Mouse (Mus musculus): Measurements from ENCODE around the gene Ptprg. TPM values are rescaled to one million over a fixed set of nuclear protein-coding genes. Genes with fewer than 3 reads are reported as not detected.

The Ptprg gene
- polyA plus RNA-seq, 1 experiment from 2014 or later = 47.9 TPM

DNA sequence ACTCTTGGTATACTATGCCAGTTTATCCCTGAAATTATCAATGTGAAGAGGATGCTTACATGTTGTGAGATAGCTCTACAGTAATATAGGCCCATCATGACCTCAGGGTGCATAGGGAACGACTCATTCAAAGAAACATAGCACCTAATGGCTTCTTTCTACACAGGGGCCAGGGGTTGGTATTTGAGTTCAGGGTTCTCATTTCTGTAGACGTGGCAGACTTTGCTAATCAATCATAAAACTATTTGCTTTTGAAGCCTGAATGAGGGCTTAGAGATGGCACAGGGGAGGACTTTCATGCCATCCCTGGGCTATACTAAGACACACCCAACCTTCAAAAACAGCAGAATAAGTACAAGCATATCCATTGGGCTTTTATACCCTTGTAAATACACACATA, 16.4 kb downstream of the Ptprg start:
- Histone ChIP-seq H3K27me3 (no peaks in the 10 kb centered on the region), H3K4me1 (0 out of 2 replicates have a peak, but pooled peaks cover 3% of the 10 kb centered on the region), H3K36me3 (no peaks in the 10 kb centered on the region), H3K4me2 (replicated peaks) (no peak overlapping the region), H3K27ac (no peak overlapping the region), H3K9ac (no peak overlapping the region), H3K4me3 (no peak overlapping the region), H3K9me3 (no peaks in the 10 kb centered on the region)
- no peak for ATAC-seq (ENCODE audit: insufficient number of reproducible peaks, insufficient read depth, low FRiP score, low TSS enrichment)
- WGBS = 76% methylated on average over 2 of the region's 2 CpGs

DNA sequence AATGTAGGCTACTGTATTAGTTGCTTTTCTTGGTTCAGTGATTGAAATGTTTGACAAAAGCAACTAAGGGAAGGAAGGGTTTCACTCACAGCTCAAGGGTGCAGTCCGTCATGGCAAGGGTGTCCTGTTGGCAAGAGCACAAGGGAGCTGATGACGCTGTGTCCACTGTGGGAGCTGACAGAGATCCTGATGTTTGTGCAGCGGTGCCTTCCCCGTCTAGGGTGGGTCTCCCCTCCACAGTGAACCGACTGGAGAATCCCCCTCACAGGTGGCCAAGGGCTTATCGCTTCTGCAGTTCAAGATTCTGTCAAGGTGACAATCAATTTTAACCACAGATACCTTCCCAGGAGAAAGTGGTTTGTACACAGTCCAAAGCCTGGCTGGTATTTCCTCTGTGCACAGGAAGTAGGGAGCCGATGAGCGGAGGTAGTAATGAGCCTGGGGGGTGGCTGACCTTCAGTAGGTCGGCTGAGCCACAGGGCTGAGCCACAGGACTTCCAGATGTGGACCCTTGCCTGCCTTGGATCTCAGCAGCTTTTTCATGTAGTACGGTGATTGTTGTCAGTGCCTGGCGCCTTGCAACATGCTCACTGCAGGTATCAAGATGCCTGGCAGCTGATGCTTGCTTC, 18.5 kb downstream of the Ptprg start:
- H3K36me3 ChIP-seq = no peaks in the 10 kb centered on the region
- ATAC-seq (ENCODE audit: insufficient number of reproducible peaks, insufficient read depth, low FRiP score, low TSS enrichment) = no peak
- H3K4me2 ChIP-seq (replicated peaks) = no peak overlapping the region
- WGBS = 62% methylated on average over 11 of the region's 11 CpGs
- H3K27ac ChIP-seq = no peak overlapping the region
- H3K9ac ChIP-seq = no peak overlapping the region
- H3K27me3 ChIP-seq = no peaks in the 10 kb centered on the region
- H3K4me3 ChIP-seq = no peak overlapping the region
- H3K9me3 ChIP-seq = no peaks in the 10 kb centered on the region
- peaks cover 7% of the 10 kb centered on the region; the same call in 1 of the 2 replicates for H3K4me1 ChIP-seq

DNA sequence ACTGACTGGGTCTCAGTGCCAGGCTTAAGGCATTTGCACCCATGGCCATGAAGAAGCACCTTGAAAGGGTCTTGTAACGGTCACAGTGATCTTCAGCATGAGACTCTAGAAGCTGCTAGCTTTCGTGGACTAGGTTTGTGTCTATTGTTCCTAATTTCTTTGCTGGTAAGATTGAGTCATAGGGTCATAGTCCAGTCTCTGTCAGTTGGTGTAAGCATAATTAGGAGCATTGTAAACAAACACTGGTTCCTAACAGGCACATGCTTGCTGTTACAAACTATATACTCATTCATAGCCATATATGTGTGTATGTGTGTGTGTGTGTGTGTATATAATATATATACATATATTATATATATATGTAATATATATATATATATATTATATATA, 19.1 kb downstream of the Ptprg start:
- Histone ChIP-seq H3K36me3 (no peaks in the 10 kb centered on the region), H3K9ac (no peak overlapping the region), H3K4me2 (replicated peaks) (no peak overlapping the region), H3K9me3 (no peaks in the 10 kb centered on the region), H3K27ac (no peak overlapping the region), H3K4me1 (peaks cover 12% of the 10 kb centered on the region), H3K27me3 (no peaks in the 10 kb centered on the region), H3K4me3 (no peak overlapping the region)
- ATAC-seq (ENCODE audit: insufficient number of reproducible peaks, insufficient read depth, low FRiP score, low TSS enrichment) = no peak
- 93% methylated on average over 2 of the region's 2 CpGs for WGBS

DNA sequence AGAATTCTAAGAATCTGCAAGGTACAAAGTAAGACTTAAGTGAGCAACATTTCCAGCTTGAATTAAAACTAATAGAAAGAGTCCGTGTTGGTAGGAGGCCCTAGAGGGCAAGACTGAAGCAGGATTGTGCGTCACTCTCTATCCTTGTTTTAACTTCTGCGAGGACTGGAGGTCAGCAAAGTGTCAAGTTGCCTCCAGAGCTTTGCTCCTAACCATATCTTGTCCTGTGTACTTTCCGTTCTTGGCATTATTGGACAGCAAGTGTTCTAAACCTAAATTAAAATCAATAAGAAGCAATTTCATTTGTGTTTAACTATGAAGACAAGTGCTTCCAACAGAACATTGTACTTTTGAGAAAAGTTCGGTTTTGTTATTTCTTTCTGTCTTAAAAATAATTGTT, 20.4 kb downstream of the Ptprg start:
- no peaks in the 10 kb centered on the region for H3K27me3 ChIP-seq
- 45% methylated on average over 5 of the region's 5 CpGs for WGBS
- H3K9me3 ChIP-seq = no peaks in the 10 kb centered on the region
- no peak overlapping the region for H3K4me2 ChIP-seq (replicated peaks)
- no peak overlapping the region for H3K9ac ChIP-seq
- no peak for ATAC-seq (ENCODE audit: insufficient number of reproducible peaks, insufficient read depth, low FRiP score, low TSS enrichment)
- H3K4me1 ChIP-seq = peaks cover 26% of the 10 kb centered on the region
- no peaks in the 10 kb centered on the region for H3K36me3 ChIP-seq
- no peak overlapping the region for H3K27ac ChIP-seq
- no peak overlapping the region for H3K4me3 ChIP-seq

DNA sequence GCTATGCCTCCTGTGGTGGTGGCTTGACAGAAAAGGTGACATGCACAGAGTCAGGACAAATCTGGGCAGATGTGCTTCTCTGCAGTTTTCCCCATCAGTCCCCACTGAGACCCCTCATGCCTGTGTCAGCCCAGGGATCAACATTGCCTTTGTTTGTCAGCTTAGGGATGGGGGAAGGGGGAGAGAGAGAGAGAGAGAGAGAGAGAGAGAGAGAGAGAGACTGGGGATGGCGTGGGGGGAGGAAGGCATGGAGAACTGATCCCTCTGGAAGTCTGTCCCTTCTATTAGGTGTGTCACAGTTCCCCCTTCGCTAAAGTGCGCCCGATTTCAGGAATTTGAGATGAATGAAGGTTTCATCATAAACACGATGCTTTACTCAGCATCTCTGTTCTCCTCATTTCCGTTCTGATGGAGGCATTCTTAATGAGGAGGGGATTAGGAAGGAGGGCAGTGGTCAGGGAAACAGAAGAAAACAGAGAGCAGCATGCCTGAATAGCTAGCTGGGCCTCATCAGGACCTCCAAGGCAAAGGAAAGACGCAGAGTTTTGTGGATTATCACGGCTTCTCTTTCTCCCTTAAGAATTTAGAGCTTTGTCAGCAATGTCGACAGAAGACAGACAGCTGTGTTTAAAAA, 24.1 kb downstream of the Ptprg start:
- WGBS = 10% methylated on average over 9 of the region's 9 CpGs
- Histone ChIP-seq H3K4me2 (replicated peaks) (no peak overlapping the region), H3K36me3 (no peaks in the 10 kb centered on the region), H3K27me3 (no peaks in the 10 kb centered on the region), H3K4me1 (peaks cover 33% of the 10 kb centered on the region), H3K9me3 (no peaks in the 10 kb centered on the region), H3K4me3 (no peak overlapping the region), H3K9ac (no peak overlapping the region), H3K27ac (no peak overlapping the region)
- ATAC-seq (ENCODE audit: insufficient number of reproducible peaks, insufficient read depth, low FRiP score, low TSS enrichment) = no peak

DNA sequence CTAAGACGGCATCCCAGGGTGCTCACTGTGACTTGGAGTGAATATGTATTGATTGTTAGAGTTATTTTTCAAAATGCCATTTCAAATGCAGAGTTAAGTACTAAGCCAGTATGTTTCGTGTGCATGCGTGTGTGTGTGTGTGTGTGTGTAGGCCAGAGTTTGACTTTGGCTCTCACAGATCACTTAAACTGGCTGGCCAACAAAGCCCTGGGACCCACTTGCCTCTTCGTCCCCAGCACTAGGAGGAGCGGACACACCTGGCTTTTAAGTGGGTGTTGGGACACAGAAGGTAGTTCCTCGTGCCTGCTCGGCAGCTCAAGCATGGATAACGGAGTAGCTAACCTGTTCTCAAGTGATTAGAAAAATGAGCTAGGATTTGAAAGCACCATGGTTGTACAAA, 24.6 kb downstream of the Ptprg start:
- no peak for ATAC-seq (ENCODE audit: insufficient number of reproducible peaks, insufficient read depth, low FRiP score, low TSS enrichment)
- H3K27ac ChIP-seq = no peak overlapping the region

DNA sequence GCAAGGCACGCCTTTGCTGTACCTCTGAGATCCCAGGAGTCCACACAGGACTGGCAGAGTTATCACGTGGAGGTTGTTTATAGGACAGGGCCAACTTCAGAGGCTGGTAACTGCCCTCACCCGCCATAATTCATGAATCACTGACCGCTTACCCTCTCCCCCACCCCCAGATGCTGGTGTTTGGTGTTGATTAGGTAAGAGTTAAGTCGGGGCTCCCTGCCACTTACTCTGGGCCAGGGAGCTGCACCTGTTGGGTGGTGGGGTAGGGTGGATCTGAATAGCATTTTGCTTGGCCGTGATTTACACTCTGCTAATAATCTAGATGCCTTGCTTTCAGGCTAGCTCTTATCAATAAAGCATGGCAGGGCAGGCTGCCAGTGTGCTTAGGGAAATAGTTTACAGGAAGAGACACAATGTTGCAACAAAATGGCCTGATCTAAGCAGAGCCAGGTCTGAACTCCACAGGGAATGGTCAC, 25.2 kb downstream of the Ptprg start:
- H3K36me3 ChIP-seq = no peaks in the 10 kb centered on the region
- H3K4me2 ChIP-seq (replicated peaks) = no peak overlapping the region
- H3K27ac ChIP-seq = no peak overlapping the region
- H3K9me3 ChIP-seq = no peaks in the 10 kb centered on the region
- no peak overlapping the region for H3K9ac ChIP-seq
- no peak for ATAC-seq (ENCODE audit: insufficient number of reproducible peaks, insufficient read depth, low FRiP score, low TSS enrichment)
- no peak overlapping the region for H3K4me3 ChIP-seq
- peaks cover 30% of the 10 kb centered on the region for H3K4me1 ChIP-seq
- no peaks in the 10 kb centered on the region for H3K27me3 ChIP-seq
- WGBS = 37% methylated on average over 6 of the region's 6 CpGs

More for the DNA sequence above, 24.6 kb downstream of the Ptprg start:
- no peaks in the 10 kb centered on the region for H3K9me3 ChIP-seq
- no peaks in the 10 kb centered on the region for H3K27me3 ChIP-seq
- no peak overlapping the region for H3K4me3 ChIP-seq
- no peaks in the 10 kb centered on the region for H3K36me3 ChIP-seq
- no peak overlapping the region for H3K9ac ChIP-seq
- H3K4me2 ChIP-seq (replicated peaks) = no peak overlapping the region
- H3K4me1 ChIP-seq = peaks cover 33% of the 10 kb centered on the region
- 61% methylated on average over 8 of the region's 8 CpGs for WGBS

DNA sequence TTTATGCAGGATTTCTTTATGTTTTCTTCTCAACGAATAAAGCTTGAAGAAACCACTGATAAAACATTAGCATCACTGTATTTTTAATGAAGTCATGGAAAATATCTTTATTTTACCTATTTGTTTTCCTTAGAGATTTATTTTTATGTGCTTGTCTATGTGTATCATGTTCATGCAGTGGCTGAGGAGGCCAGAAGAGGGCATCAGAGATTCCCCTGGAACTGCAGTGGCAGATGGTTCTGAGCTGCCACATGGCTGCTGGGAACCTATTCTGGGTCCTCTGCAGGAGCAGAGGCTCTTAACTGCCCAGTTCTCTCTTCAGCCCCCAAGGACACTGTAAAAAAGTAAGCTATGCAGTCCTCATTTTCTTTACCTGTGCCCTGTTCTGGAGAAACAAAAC, 26.6 kb downstream of the Ptprg start:
- Histone ChIP-seq H3K9ac (no peak overlapping the region), H3K4me1 (peaks cover 35% of the 10 kb centered on the region), H3K9me3 (no peaks in the 10 kb centered on the region), H3K27ac (no peak overlapping the region), H3K27me3 (no peaks in the 10 kb centered on the region), H3K4me2 (replicated peaks) (no peak overlapping the region), H3K36me3 (no peaks in the 10 kb centered on the region), H3K4me3 (no peak overlapping the region)
- ATAC-seq (ENCODE audit: insufficient number of reproducible peaks, insufficient read depth, low FRiP score, low TSS enrichment) = no peak
- WGBS = 93% methylated on average over 1 of the region's 1 CpGs

DNA sequence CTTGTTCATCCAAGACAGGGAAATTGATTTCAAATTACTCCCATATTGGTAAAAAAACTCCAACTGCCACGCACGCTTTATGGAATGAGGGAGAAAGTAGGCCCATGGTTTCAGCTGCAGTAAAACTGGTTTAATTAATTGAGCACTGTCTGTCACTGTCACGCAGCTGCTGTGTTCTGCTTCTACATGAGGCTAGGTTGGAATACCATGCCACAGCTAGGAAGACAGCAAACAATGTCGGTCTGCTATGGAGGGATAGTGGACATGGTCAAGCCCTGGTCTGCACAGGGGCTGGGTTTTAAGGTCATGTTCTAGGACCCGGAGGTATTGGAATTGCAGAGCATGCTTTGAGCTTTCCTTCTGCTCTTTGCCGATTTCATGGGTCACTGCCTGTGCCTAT, 30.9 kb downstream of the Ptprg start:
- ATAC-seq (ENCODE audit: insufficient number of reproducible peaks, insufficient read depth, low FRiP score, low TSS enrichment) = no peak
- no peaks in the 10 kb centered on the region for H3K36me3 ChIP-seq
- no peak overlapping the region for H3K27ac ChIP-seq
- H3K27me3 ChIP-seq = no peaks in the 10 kb centered on the region
- H3K4me1 ChIP-seq = peaks cover 8% of the 10 kb centered on the region
- H3K4me2 ChIP-seq (replicated peaks) = no peak overlapping the region
- H3K9ac ChIP-seq = no peak overlapping the region
- H3K9me3 ChIP-seq = no peaks in the 10 kb centered on the region
- no peak overlapping the region for H3K4me3 ChIP-seq
- WGBS = 51% methylated on average over 6 of the region's 6 CpGs

DNA sequence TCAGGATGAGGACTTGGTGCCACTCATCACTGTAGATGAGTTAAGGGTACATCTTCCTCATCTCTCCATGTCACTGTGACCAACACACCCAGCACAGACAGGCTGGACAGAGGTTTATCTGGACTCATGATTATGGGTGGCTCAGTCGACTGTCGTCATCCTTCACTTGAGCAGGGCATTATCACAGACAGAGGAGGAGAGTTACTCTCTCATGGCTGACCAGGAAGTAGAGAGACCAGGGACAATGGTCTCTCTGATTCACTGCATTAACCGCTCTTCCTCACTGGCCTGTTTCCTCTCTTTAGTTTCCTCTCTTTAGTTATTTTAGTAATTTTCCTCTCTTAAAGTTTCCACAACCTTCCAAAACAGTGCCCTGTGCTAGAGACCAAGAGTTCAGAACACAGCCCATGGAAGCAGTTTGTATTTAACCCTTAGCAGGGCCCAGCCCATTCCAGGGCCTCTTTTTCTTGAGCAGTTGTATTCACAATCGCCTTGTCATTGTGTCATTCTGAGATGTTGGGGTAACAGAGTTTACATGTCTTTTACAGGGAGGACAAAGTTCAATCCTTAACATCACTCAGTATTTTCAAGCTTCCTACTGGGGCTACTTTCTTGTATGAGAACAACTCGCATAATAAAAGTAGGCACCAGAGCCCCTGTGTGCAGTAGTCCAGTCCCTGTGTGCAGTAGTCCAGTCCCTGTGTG, 31.7 kb downstream of the Ptprg start:
- Histone ChIP-seq H3K36me3 (no peaks in the 10 kb centered on the region), H3K4me3 (no peak overlapping the region), H3K4me2 (replicated peaks) (no peak overlapping the region), H3K9me3 (no peaks in the 10 kb centered on the region), H3K27ac (no peak overlapping the region), H3K27me3 (no peaks in the 10 kb centered on the region), H3K9ac (no peak overlapping the region), H3K4me1 (peaks cover 6% of the 10 kb centered on the region)
- WGBS = 67% methylated on average over 5 of the region's 5 CpGs
- ATAC-seq (ENCODE audit: insufficient number of reproducible peaks, insufficient read depth, low FRiP score, low TSS enrichment) = no peak

DNA sequence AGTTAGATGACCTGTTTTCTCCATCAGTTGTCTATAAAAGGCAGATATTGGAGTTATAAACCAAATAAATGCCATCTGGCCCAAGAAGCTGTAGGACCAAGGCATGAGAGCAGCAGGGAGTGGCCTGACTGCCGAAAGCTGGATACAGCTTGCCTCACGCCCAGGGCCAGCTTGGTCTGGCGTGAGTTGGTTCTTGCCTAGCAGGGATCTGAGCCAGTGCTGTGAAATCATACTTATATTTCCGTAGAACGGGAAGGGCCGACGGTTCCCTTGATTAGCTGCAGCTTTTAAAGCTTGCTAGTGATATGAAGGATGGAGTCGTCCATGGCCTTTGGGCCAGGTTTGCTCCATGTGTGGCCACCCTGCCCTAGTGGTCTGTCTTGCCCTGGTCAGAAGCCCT, 37.1 kb downstream of the Ptprg start:
- H3K27ac ChIP-seq = no peak overlapping the region
- no peak overlapping the region for H3K4me3 ChIP-seq
- peaks cover 17% of the 10 kb centered on the region for H3K4me1 ChIP-seq
- H3K27me3 ChIP-seq = no peaks in the 10 kb centered on the region
- H3K4me2 ChIP-seq (replicated peaks) = no peak overlapping the region
- no peak overlapping the region for H3K9ac ChIP-seq
- no peaks in the 10 kb centered on the region for H3K9me3 ChIP-seq
- WGBS = 78% methylated on average over 8 of the region's 8 CpGs
- no peaks in the 10 kb centered on the region for H3K36me3 ChIP-seq
- no peak for ATAC-seq (ENCODE audit: insufficient number of reproducible peaks, insufficient read depth, low FRiP score, low TSS enrichment)

DNA sequence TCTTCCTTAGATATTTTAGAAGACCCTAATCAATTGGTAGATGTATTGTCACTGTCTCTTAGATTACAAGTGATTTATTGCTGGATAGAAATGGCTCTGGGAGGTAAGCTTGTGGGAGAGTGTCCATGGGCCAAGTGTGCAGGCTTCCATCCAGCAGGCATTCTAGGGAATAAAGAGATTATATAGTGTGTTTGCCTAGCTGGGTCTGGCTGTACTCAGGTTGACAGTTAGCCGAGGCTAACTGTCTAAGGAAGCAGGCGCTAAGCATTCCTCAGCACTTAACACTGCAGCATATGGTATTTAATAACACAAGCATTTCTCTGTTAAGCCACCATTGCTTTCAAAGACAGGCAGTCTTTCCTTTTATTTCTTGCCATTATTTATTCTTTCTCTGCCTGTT, 39.3 kb downstream of the Ptprg start:
- WGBS = 59% methylated on average over 2 of the region's 2 CpGs
- H3K4me1 ChIP-seq = peaks cover 17% of the 10 kb centered on the region
- ATAC-seq (ENCODE audit: insufficient number of reproducible peaks, insufficient read depth, low FRiP score, low TSS enrichment) = no peak
- H3K4me3 ChIP-seq = no peak overlapping the region
- H3K9ac ChIP-seq = no peak overlapping the region
- no peaks in the 10 kb centered on the region for H3K9me3 ChIP-seq
- H3K36me3 ChIP-seq = no peaks in the 10 kb centered on the region
- H3K4me2 ChIP-seq (replicated peaks) = no peak overlapping the region
- H3K27me3 ChIP-seq = no peaks in the 10 kb centered on the region
- no peak overlapping the region for H3K27ac ChIP-seq
